Mouse (Mus musculus) mature B cell (primary cell): ENCODE measurements around the gene Slc16a1.

Source experiments
- in situ Hi-C: fragments of 300-500 bp; cut with MboI; formaldehyde crosslinking; loops from 2 replicates; pipeline ENCODE4 v1.14.3; 2019

The Slc16a1 gene

GRCm38 (mm10) chr3:104638403-104638779, at the start of gene Slc16a1:
Gene Slc16a1, plus strand, starts transcription at chr3:104638668.
- in situ Hi-C loops, result no loop called here

GRCm38 (mm10) chr3:104596451-104597134, 41.9 kb upstream of the Slc16a1 start:
- in situ Hi-C loops, result no loop called here

GRCm38 (mm10) chr3:104597135-104597764, 41.2 kb upstream of the Slc16a1 start:
- in situ Hi-C loops, result no loop called here

GRCm38 (mm10) chr3:104599296-104600150, 38.9 kb upstream of the Slc16a1 start:
- in situ Hi-C loops, result no loop called here

GRCm38 (mm10) chr3:104600691-104601090, 37.8 kb upstream of the Slc16a1 start:
- in situ Hi-C loops, result no loop called here

- in situ Hi-C loops, result no loop called here
Measured at GRCm38 (mm10) chr3:104601680-104602079, 36.8 kb upstream of the Slc16a1 start.

GRCm38 (mm10) chr3:104609690-104610380, 28.6 kb upstream of the Slc16a1 start:
- in situ Hi-C loops, result no loop called here

- in situ Hi-C loops, result no loop called here
Measured at GRCm38 (mm10) chr3:104610453-104611230, 27.8 kb upstream of the Slc16a1 start.

GRCm38 (mm10) chr3:104611951-104612350, 26.5 kb upstream of the Slc16a1 start:
- in situ Hi-C loops, result no loop called here

GRCm38 (mm10) chr3:104613102-104613501, 25.4 kb upstream of the Slc16a1 start:
- in situ Hi-C loops, result no loop called here

GRCm38 (mm10) chr3:104614081-104614480, 24.4 kb upstream of the Slc16a1 start:
- in situ Hi-C loops, result no loop called here

GRCm38 (mm10) chr3:104615216-104615615, 23.3 kb upstream of the Slc16a1 start:
- in situ Hi-C loops, result no loop called here

- in situ Hi-C loops, result no loop called here
Measured at GRCm38 (mm10) chr3:104616155-104616554, 22.3 kb upstream of the Slc16a1 start.

- in situ Hi-C loops, result no loop called here
Measured at GRCm38 (mm10) chr3:104621841-104622240, 16.6 kb upstream of the Slc16a1 start.

GRCm38 (mm10) chr3:104629810-104630209, 8.7 kb upstream of the Slc16a1 start:
- in situ Hi-C loops, result no loop called here

GRCm38 (mm10) chr3:104630941-104631340, 7.5 kb upstream of the Slc16a1 start:
- in situ Hi-C loops, result no loop called here

- in situ Hi-C loops, result no loop called here
Measured at GRCm38 (mm10) chr3:104632560-104633162, 5.8 kb upstream of the Slc16a1 start.

GRCm38 (mm10) chr3:104636491-104636890, 2.0 kb upstream of the Slc16a1 start:
- in situ Hi-C loops, result no loop called here

GRCm38 (mm10) chr3:104637427-104638402, 753 bp upstream of the Slc16a1 start:
- in situ Hi-C loops, result no loop called here
